Mouse (Mus musculus) brain, embryonic 18.5 days (tissue): ENCODE results near the gene Dip2c.

ENCODE experiments used
- DNase-seq: peaks from one replicate; pipeline ENCODE4 v3.0.0-alpha.2; 2012; ENCODE audit warnings: low read depth, low spot score

The Dip2c gene

GRCm38 (mm10) chr13:9329307-9329915 lies 53.1 kb downstream of the Dip2c start:
- DNase-seq = no peak

GRCm38 (mm10) chr13:9333187-9333586 lies 56.9 kb downstream of the Dip2c start:
- DNase-seq = no peak

GRCm38 (mm10) chr13:9340293-9340692 lies 64.0 kb downstream of the Dip2c start:
- no peak for DNase-seq

GRCm38 (mm10) chr13:9342696-9343095 lies 66.4 kb downstream of the Dip2c start:
- no peak for DNase-seq

GRCm38 (mm10) chr13:9347448-9347847 lies 71.1 kb downstream of the Dip2c start:
- DNase-seq = no peak

- DNase-seq = no peak
Observed at GRCm38 (mm10) chr13:9350670-9351069, 74.3 kb downstream of the Dip2c start.

GRCm38 (mm10) chr13:9353890-9354289 lies 77.6 kb downstream of the Dip2c start:
- no peak for DNase-seq

GRCm38 (mm10) chr13:9355331-9355730 lies 79.0 kb downstream of the Dip2c start:
- DNase-seq = peak; percentile 12

- no peak for DNase-seq
Observed at GRCm38 (mm10) chr13:9361457-9361856, 85.1 kb downstream of the Dip2c start.

GRCm38 (mm10) chr13:9371387-9371786 lies 95.1 kb downstream of the Dip2c start:
- DNase-seq = no peak

- no peak for DNase-seq
Observed at GRCm38 (mm10) chr13:9377130-9377529, 100.8 kb downstream of the Dip2c start.

- DNase-seq = no peak
Observed at GRCm38 (mm10) chr13:9380740-9381410, 104.5 kb downstream of the Dip2c start.

GRCm38 (mm10) chr13:9388017-9388416 lies 111.7 kb downstream of the Dip2c start:
- DNase-seq = no peak

- DNase-seq = no peak
Observed at GRCm38 (mm10) chr13:9389334-9389733, 113.0 kb downstream of the Dip2c start.

GRCm38 (mm10) chr13:9390204-9390804 lies 114.0 kb downstream of the Dip2c start:
- DNase-seq = no peak

GRCm38 (mm10) chr13:9393470-9393869 lies 117.1 kb downstream of the Dip2c start:
- no peak for DNase-seq

GRCm38 (mm10) chr13:9395286-9395685 lies 119.0 kb downstream of the Dip2c start:
- DNase-seq = no peak

- DNase-seq = no peak
Observed at GRCm38 (mm10) chr13:9398846-9399245, 122.5 kb downstream of the Dip2c start.

GRCm38 (mm10) chr13:9405399-9405798 lies 129.1 kb downstream of the Dip2c start:
- no peak for DNase-seq

GRCm38 (mm10) chr13:9408983-9409382 lies 132.7 kb downstream of the Dip2c start:
- DNase-seq = no peak

- DNase-seq = no peak
Observed at GRCm38 (mm10) chr13:9418441-9418840, 142.1 kb downstream of the Dip2c start.

GRCm38 (mm10) chr13:9419213-9419612 lies 142.9 kb downstream of the Dip2c start:
- DNase-seq = no peak

- DNase-seq = no peak
Observed at GRCm38 (mm10) chr13:9421949-9422348, 145.6 kb downstream of the Dip2c start.
